Mouse (Mus musculus) T-helper 17 cell (primary cell): ENCODE measurements around the gene Kctd15.

Experiments
- in situ Hi-C, 2 experiments: fragments of 300-600 bp; cut with MboI, MseI; formaldehyde crosslinking; loops; 1 replicate in 1 of 2; 2 replicates in 1 of 2; pipeline ENCODE4 v1.15.1; 2025; ENCODE audit warnings: high pct_unique_total_duplicates in 2 of 2

Kctd15 gene

DNA sequence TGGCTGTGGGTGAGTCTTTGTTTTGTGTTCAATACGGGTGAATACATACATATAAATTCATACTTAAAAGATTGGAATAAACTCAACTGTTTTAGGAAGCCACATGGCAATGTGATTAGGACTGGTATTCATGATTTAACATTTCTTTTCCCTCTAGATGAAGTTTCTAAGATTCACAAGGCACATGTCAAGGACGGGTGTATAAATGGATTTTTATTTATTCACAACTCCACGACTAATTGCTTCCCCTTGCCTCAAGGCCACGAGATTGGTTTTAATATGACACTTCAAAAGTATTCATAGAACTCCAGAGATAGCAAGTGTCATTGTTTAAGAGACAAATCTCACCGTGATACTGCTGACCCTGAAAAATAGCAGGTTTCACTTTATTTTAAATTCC, at the start of gene Kctd15:
Gene Kctd15, minus strand, starts transcription at position 101 of the 400 bp plus-strand sequence.
- in situ Hi-C loops: loop anchor here (25.0 kb wide), 2 partner anchors 394 to 519 kb away; partner anchors contain the start of genes Wtip (in 2 of the 2) and Gm6096 (in 1 of the 2)

DNA sequence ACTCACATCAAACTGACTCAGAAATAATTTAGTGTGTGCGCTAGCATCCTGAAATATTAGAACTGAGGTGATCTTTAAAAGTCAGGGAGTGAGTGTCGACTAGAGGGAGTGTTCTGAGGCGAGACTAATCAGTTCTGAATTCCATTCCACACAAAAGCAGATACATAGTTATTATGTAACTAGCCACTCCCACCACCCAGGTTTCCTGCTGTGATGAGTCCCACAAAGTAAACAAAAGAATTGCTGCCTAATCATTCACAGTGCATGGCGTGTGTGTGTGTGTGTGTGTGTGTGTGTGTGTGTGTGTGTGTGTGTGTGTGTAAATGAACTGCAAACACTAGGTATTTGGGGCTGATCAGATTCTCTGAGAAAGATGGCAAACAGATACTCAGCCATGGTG, 47.9 kb upstream of the Kctd15 start:
- in situ Hi-C loops: no loop called here

DNA sequence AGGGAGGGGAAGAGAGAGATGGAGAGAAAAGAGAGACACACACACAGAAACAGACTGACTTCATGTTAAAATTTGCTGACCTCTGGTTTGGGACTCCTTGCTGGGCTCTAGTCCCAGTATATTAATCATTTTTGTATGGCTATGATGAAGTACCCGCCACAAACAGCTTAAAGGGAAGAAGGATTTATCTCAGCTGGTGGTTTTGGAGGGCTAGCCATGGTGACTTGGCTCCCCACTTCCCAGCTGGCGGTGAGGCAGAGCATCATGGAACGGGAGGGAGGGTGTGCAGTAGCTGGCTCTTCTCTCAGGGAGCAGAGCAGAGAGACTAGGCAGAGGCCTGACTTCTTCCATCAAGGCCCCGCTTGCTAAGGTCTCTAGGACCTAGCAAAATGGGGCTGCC, 46.9 kb upstream of the Kctd15 start:
- in situ Hi-C loops: no loop called here

DNA sequence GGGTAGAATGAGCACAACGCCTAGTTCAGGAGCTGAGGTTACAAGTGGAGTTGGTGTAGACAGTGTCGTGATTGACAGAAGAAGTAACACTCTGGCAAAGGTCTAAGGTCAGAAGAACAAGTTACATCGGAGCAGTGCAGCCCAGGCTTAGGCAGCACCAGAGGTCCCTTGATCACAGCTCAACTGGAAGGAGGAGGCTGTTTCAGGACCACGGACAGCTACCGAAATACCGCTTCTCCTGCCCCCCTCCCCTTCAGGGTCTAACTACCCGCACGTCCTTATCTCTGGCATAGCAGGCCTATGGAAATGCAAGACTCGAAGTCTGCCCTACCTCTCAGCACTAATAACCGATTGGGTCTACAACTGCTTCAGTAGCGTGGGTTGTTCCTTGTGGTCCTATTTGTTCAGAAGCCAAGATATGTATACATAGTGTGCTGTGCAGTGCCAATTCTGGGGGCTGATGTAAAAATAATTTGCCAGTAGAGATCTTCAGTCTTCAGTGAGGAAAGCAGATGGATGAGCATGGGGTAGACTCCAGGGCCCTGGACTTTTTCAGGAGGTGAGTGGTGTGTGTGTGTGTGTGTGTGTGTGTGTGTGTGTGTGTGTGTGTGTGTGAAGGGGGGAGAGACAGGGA, 46.3 kb upstream of the Kctd15 start:
- in situ Hi-C loops: no loop called here

DNA sequence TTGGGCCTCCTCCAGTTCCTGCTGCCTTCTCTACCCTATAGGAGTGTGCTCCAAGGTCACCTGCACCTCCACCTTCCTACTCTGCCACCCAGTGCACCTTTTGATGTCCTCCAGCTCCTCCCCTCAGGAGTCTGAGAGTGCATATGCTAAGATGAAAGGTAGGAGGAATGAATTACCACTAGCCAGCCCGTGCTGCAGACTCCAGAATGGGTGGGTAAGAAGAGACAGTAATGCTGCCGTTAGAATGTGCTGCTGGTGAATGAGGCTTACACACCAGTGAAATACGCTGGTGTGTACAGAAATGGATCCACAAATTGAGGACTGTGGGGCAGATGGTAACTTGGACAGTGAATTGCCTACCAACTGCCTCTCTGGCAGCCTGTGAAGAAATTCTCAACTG, 43.4 kb upstream of the Kctd15 start:
- in situ Hi-C loops: no loop called here

DNA sequence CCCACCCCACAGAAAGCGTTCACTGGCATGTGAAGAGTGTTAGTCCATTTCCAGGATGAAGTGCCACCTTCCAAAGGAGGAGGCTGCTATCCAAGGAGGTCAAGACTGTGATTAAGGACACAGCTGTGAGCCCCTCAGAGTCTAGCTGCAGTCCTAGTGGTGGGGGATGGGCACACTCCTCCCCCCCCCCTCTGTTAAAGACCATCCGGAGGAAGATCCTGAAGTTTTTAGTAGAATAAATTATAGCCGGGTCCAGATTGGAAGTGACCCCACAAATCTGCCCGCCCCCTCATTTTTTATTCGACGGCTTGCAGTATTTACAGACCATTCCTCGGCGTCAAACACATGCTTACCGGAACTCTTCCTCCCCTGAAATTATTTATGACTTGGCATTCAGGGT, 41.7 kb upstream of the Kctd15 start:
- in situ Hi-C loops: no loop called here

DNA sequence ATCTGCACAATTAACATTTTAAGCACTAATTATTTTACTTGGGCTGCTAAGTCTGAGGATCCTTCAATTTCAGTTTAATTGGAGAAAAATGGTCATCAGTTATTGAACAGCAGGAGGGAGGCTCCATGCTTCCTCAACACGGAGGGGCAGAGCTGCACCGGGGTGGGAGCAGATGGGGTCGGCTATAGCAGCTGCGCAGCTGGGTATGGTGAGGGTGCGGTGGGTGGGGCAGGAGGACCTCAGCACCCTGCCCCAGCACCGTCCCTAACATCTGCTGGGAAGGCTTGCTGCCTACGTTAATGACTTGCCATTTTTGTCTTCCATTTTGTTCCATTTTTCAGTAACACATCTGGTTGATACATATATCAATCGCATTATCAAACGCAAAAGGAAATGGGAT, 39.6 kb upstream of the Kctd15 start:
- in situ Hi-C loops: no loop called here

DNA sequence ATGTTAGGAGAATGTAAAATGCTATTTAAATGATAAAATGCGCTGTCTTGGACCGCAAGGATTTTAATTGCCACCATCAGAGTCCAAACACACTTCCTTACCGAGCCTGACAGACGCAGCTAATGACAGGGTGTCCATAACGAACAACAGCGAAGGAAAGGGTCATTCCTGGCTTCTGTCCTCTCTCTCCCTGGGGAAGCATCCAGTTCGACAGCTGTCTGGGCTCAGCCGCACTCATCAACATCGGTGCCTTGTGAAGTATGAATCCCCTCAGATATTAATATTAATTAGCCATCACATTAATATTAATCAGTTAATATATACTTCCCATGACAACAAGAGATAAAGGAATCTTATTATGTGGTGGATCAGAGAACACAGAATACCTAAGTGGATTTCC, 38.4 kb upstream of the Kctd15 start:
- in situ Hi-C loops: no loop called here

DNA sequence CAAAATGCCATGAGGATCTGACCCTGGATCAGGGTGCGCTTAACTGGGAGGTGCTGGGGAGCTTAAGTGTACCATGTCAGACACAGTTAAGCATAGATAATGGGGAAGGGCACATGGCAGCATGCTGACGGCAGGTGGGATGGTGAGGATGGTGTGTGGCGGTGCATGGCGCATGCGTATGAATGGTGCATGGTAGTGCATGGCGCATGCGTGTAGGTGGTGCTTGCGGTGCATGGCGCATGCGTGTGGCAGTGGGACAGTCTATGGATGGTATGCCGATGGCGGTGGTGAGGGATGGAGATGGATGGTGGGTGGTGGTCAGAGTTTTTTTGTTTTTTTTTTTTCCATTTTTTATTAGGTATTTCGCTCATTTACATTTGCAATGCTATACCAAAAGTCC, 37.4 kb upstream of the Kctd15 start:
- in situ Hi-C loops: no loop called here

DNA sequence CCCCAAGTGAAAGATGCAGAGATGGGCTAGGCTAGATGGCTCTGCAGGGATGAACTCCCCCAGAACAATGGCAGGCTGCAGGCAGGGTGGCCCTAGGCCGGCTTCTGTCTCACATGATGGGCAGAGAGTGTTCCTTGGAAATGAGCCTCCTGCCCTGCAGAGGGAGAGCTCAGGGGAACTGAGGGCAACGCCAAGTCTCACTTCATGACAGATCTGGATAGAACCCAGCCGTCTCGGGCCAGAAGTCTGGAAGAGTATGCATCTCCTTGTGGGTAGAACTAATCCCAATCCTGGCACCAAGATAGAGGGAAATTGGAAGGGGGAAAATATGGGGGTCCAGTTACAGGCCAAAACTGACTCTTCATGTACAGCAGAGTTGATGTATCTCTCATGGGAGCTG, 36.5 kb upstream of the Kctd15 start:
- in situ Hi-C loops: no loop called here

DNA sequence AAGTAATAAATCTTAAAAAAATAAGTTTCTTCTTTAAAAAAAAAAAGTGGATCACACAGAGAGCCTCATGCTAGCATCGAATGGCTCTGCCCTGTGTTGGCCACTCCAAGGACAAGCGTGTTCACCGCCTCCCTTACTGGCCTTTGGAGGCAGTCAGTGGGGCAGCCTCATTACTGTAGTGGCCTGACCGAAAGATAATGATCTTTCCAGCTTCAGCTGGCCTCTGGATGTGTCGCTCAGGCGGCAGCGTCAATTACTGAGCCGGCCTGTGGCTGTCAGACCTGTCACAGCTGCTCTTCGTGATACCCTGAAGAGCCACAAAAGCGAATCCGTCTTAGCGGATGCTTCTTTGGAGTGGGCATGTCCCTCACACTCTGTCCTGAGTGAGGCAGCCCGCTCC, 33.6 kb upstream of the Kctd15 start:
- in situ Hi-C loops: no loop called here

DNA sequence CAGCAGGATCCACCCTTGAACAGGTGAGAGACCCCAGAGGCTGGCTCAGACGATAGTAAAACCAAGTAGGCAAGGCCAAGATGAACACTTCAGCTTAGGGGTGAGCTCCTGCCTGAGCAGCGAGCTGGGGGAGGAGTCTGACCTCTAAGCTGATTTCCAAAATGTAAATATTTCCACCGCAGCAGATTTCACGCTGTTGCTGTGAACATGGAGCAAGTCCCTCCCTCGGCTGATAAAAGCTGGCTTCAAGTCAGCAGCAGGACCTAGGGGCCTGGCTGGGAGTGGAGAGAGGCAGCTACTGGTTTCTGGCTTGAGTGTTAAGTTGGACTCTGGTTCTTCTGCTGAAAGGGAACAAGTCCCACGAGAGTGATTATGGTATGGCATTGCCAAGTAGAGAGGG, 32.5 kb upstream of the Kctd15 start:
- in situ Hi-C loops: loop anchor here in 1 of 2 experiments (5.0 kb wide), 1 partner anchor 488 kb away; no protein-coding TSS in a partner anchor

DNA sequence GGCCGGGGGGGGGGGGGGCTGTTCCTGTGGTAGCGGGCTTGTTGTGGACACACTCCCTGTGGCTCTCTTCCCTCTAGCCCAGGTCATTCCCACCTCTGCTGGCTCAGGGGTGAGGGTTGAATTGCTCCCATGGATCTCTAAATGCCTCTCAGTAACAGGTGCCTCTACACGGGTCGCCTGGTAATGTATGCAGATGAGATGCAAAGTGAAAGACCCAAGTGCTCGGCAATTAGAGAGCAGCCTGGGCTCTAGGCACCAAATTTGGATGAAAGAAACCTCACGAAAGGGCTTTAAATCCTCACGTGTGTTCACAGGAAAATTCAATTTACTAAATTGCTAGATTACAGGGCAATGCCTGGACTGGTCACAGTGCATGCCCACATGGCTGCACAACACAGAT, 29.3 kb upstream of the Kctd15 start:
- in situ Hi-C loops: loop anchor here in 1 of 2 experiments (5.0 kb wide), 1 partner anchor 492 kb away; no protein-coding TSS in a partner anchor

DNA sequence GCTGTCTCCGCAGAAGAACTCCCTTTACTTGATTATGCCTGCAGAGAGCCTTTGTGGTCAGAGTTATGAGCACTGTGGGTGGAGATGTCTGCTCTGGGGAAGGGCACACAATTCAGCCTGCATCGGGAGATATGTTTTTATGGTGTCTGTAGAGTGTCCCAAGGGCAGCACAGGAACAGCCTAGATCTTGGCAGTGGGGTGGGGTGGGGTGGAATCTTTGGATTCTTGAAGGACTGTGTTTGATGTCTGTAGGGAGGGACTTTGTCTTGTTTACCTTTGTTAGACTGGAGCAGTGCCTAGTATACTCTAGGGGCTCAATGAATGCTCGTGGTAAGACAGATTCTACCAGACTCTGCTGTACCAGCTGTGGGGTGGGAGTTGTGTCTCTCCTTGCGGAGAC, 28.6 kb upstream of the Kctd15 start:
- in situ Hi-C loops: loop anchor here in 1 of 2 experiments (5.0 kb wide), 1 partner anchor 492 kb away; no protein-coding TSS in a partner anchor

DNA sequence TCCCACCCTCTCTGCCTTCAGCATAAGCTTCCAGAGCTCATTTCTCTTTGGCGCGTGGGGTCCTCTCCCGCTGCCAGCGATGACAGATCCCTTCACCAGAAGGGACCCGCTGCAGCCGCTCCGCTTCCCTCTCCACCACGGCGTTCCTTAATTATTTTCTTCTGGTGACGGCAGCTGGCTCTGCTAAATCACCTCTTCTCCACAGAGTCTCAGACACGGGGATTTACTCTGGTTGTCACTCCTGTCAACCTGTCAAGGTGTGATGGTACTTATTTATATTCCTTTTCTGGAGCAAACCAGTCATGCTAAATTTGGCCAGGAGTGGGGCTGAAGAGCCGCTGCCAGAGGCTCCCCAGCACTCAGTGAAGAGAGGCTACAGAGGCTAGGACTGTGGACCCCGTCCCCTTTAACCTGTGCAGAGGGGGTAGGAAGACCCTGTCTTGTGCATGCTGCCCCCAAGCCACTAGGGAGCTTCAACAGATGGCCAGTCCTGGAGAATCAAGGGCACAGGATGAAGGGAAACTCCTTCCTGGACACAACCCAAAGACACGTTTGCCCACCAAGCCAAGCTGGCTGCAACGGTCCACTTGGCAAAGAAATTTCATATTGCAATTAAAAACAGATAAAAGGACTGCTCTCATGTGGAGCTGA, 24.4 kb upstream of the Kctd15 start:
- in situ Hi-C loops: no loop called here

DNA sequence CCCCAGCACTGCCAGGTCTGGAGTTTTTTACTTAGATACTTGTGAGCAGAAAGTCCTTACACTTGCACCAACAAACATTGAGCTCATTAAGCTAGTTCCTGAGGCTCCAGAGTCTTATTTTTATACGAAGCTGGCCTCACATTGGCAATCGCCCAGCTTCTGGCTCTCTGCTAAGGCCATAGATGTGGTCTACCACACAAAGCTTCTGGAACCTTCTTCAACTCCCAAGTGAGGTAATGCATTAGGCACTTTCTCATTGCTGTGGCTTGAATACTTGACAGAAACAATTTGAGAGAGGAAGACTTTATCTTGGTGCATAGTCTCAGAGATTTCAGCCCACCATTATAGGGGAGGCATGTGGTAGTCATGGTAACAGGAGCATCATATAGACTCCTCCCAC, 23.4 kb upstream of the Kctd15 start:
- in situ Hi-C loops: loop anchor here in 1 of 2 experiments (10.0 kb wide), 2 partner anchors 315 to 595 kb away; no protein-coding TSS in a partner anchor

DNA sequence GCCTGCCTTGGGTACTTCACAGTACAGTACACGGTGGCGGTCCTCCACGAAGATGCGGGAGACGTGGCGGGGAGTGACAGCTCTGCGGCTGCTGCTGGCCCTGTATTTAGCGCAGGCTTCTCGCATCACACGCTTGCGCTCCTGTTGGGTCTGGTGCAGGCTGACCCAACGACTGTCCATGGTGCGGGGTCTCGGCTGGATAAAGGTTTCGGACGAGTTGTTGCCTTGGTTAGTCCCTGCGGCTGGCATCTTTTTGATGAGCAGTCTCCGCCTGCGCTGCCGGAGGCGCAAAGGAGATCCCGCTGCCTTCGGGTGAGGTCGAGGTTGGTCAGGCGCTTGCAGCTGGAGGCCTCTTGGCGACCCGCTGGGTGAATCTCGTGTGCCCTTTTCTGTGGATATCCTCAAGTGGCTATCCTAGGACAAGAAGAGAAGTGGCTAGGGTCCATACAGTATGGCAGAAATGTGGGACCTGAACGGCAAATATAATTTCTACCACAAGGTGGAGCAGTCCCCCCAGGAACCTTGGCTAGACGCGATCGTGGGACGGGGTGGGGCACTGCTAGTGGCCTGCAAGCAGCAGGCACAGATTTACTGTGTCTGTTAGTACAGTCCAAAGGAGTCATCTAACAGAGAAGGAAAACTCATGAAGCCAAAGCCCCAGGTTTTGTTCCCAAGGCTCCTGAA, 19.4 kb upstream of the Kctd15 start:
- in situ Hi-C loops: loop anchor here in 1 of 2 experiments (10.0 kb wide), 2 partner anchors 319 to 599 kb away; no protein-coding TSS in a partner anchor

DNA sequence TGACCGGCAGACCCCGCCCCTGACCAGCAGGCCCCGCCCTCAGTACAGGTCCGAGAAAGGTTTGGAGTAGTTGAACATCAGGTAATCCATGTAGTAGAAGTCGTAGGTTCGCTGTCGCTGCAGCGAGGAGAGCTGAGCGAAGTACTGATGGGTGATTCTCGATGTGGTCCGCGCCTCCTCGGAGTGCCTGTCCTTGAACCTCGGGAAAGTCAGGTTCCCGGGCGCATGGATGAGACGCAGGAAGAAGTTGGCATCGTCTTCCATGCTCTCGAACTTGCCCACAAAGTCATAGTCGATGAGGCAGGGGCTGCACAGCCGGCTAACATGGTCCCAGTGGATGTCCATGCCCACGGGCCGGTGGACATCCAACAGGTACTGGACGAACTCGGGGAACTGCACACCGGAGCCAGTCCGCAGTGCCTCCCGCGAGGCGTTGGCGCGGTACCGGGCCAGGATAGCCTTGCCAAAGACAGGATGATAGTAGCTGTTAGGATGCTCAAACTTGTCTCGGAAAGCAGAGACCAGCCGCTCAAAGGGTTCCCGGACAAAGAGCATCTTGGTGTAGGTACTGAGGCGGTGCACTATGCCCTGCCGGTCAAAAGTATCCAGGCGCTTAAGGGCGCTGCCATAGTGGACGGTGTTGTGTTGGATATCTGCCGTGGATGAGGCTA, 18.7 kb upstream of the Kctd15 start:
- in situ Hi-C loops: loop anchor here in 1 of 2 experiments (10.0 kb wide), 2 partner anchors 320 to 600 kb away; no protein-coding TSS in a partner anchor

DNA sequence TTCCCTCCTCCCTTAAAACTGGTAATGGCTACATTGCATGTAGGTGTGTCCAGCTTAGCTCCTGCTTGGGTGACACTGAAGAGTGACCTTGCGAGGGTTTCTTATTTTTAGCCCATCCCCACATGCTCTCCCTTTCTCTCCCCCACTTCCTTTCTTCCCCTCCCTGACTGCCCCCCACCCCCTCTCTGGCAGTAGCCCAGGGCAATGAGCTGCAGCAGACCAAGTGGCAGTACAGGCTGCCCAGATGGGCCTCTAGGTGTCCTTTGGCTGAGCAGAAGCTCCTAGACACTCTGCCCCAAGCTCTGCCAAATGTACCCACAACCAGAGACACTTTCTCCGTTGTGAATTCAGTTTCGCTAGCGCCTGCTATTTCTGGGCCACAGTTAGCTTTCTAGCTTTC, 16.4 kb upstream of the Kctd15 start:
- in situ Hi-C loops: loop anchor here (5.0 to 25.0 kb wide), 6 partner anchors 261 to 602 kb away; partner anchors contain the start of genes Wtip (in 2 of the 2) and Gm6096 (in 1 of the 2)

DNA sequence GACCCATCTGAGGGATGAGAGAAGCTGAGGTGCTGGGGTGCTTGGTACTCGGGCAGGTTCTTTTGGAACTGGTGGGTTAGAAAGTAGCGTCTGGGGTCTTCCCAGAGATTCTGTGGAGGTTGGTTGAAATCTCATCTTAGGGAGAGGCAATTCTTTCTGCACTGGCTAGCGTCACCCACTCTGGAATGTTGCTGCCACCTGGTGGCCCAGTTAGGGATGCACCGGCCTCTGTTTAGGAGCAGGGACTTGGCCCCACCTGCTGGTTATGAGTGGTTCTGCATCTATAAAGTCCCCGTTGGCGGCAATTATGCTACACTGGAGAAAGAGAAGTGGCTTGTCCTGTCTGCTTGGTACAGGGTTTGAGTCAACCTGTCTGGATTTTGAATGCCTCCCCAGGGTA, 15.4 kb upstream of the Kctd15 start:
- in situ Hi-C loops: loop anchor here (5.0 to 25.0 kb wide), 6 partner anchors 260 to 603 kb away; partner anchors contain the start of genes Wtip (in 2 of the 2) and Gm6096 (in 1 of the 2)

DNA sequence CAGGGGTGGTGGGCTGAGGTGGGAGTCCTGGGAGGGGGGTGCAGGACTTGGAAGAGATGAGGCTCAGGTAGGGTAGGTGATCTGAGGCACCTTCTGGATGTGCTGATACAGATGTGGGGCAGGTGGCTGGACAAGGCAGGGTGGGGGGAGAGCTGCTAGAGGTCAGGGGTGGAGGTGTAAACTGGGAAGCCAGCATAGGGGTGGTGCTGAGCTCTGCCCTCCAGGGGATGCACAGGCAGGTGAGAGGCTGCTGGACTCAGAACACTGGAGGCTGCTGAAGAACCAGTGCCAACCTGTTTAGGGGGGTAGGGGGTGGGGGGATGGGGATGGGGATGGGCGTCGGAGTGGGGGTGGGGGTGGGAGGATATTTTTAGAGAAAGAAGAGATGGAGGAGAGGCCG, 14.2 kb upstream of the Kctd15 start:
- in situ Hi-C loops: loop anchor here (5.0 to 25.0 kb wide), 6 partner anchors 258 to 604 kb away; partner anchors contain the start of genes Wtip (in 2 of the 2) and Gm6096 (in 1 of the 2)
